Mouse (Mus musculus) heart, adult 2 months (tissue): ENCODE data around the gene Saa2.

Experiments used
- CTCF ChIP-seq: fragments of 200-600 bp; IDR thresholded peaks from 2 replicates; pipeline ENCODE4 v1.8.1; 2022; ENCODE audit warnings: antibody characterized with exemption, mild to moderate bottlenecking, moderate library complexity
- POLR2A ChIP-seq: fragments of 200-500 bp; IDR thresholded peaks from 2 replicates; pipeline ENCODE4 v1.6.1; 2011; ENCODE audit warnings: mild to moderate bottlenecking, low read depth, low read length, control low read depth; ENCODE audit not compliant: insufficient read depth

DNA sequence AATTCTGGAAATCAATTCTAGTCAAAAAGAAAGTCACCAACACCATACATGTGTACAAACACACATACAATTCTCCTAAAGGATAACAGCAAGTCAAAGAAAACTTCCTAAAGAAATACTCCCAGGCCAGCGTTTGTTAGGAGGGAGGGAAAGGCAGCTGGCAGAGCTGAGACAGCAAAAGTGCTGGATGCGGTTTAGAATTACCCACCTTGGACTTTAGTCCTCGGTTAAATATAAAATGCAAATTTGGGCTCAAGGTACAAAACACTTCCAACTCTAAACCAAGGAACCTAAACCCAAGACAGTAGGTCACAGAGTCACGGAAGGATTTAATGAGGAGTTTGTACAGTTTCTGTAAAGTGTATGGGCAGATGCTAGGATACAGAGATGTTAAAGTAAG lies 42.3 kb downstream of the Saa2 start:
- TF ChIP-seq CTCF: no peak
- no peak for TF ChIP-seq POLR2A
